Mouse (Mus musculus) MEL (cell line): Measurements from ENCODE around the gene Unc5b. TPM values are rescaled to one million over a fixed set of nuclear protein-coding genes. Genes with fewer than 3 reads are reported as not detected.

Experiments
- DNase-seq: peaks from one replicate; pipeline ENCODE4 v3.0.0; 2011; ENCODE audit warnings: low read depth, low spot score
- H3K27ac ChIP-seq: 2 replicates; pipeline ENCODE4 v1.5.1; 2012; ENCODE audit warnings: low read depth, mild to moderate bottlenecking, control low read depth, low read length, moderate library complexity; ENCODE audit not compliant: control insufficient read depth
- H3K27me3 ChIP-seq, 2 experiments: fragments of 150-350 bp in 1 of 2; sonication (generic) in 1 of 2; 2 replicates each; pipeline ENCODE4 v1.6.1; 2012; ENCODE audit warnings: low read length in 2 of 2, mild to moderate bottlenecking in 2 of 2, improper control_type of control experiment in 1 of 2, moderate library complexity in 1 of 2; ENCODE audit not compliant: insufficient read depth in 2 of 2, control insufficient read depth in 1 of 2
- H3K36me3 ChIP-seq, 2 experiments: 2 replicates each; pipeline ENCODE4 v1.6.1; 2012 to 2014; ENCODE audit warnings: low read length in 2 of 2, improper control_type of control experiment in 1 of 2, inconsistent platforms in 1 of 2, mild to moderate bottlenecking in 1 of 2; ENCODE audit not compliant: insufficient read depth in 2 of 2, control insufficient read depth in 1 of 2
- H3K4me1 ChIP-seq, 2 experiments: fragments of 150-350 bp in 1 of 2; sonication (generic) in 1 of 2; 2 replicates each; pipeline ENCODE4 v1.6.1; 2012; ENCODE audit warnings: low read length in 2 of 2, improper control_type of control experiment in 1 of 2, mild to moderate bottlenecking in 1 of 2; ENCODE audit not compliant: insufficient read depth in 2 of 2, control insufficient read depth in 1 of 2
- H3K4me3 ChIP-seq, 2 experiments: fragments of 150-350 bp in 1 of 2; sonication (generic) in 1 of 2; 2 replicates each; pipeline ENCODE4 v1.5.1; 2012; ENCODE audit warnings: low read depth in 2 of 2, low read length in 2 of 2, mild to moderate bottlenecking in 2 of 2, moderate library complexity in 2 of 2, control low read depth in 1 of 2, improper control_type of control experiment in 1 of 2; ENCODE audit not compliant: control insufficient read depth in 1 of 2, insufficient read depth in 1 of 2
- H3K79me2 ChIP-seq: 2 replicates; pipeline ENCODE4 v1.6.1; 2012; ENCODE audit warnings: mild to moderate bottlenecking, low read length, moderate library complexity; ENCODE audit not compliant: control insufficient read depth, poor library complexity, insufficient read depth
- H3K9ac ChIP-seq: 2 replicates; pipeline ENCODE4 v1.6.1; 2012; ENCODE audit warnings: low read depth, mild to moderate bottlenecking, control low read depth, low read length, moderate library complexity; ENCODE audit not compliant: control insufficient read depth, poor library complexity, severe bottlenecking
- H3K9me3 ChIP-seq: fragments of 150-350 bp; sonication (generic); replicated peaks from 2 replicates; pipeline ENCODE4 v1.6.1; 2012; ENCODE audit warnings: mild to moderate bottlenecking, low read length, improper control_type of control experiment, moderate library complexity; ENCODE audit not compliant: insufficient read depth
- CHD1 ChIP-seq: IDR thresholded peaks from 2 replicates; pipeline ENCODE4 v1.6.1; 2012; ENCODE audit warnings: low read depth, mild to moderate bottlenecking, inconsistent platforms, low read length, improper control_type of control experiment
- CHD2 ChIP-seq: IDR thresholded peaks from 2 replicates; pipeline ENCODE4 v1.6.1; 2011; ENCODE audit warnings: low read length, improper control_type of control experiment
- CTCF ChIP-seq, 3 experiments: IDR thresholded peaks in 2 of 3; conservative IDR thresholded peaks in 1 of 3; 2 replicates each; pipeline ENCODE4 v1.5.1; 2011 to 2012; ENCODE audit warnings: low read length in 3 of 3, low read depth in 2 of 3, mild to moderate bottlenecking in 2 of 3, improper control_type of control experiment in 1 of 3, inconsistent platforms in 1 of 3, mixed read lengths in 1 of 3, moderate library complexity in 1 of 3; ENCODE audit not compliant: control insufficient read depth in 1 of 3, insufficient read depth in 1 of 3, poor library complexity in 1 of 3, severe bottlenecking in 1 of 3
- ELF1 ChIP-seq: IDR thresholded peaks from 2 replicates; pipeline ENCODE4 v1.6.1; 2014; ENCODE audit warnings: low read depth, mild to moderate bottlenecking, inconsistent platforms, low read length, improper control_type of control experiment, moderate library complexity
- GATA1 ChIP-seq: IDR thresholded peaks from 2 replicates; pipeline ENCODE4 v1.6.1; 2011; ENCODE audit warnings: low read depth, low read length, improper control_type of control experiment
- KAT2A ChIP-seq: conservative IDR thresholded peaks from 2 replicates; pipeline ENCODE4 v1.6.1; 2012; ENCODE audit warnings: low read depth, low read length, improper control_type of control experiment, inconsistent platforms
- MAFK ChIP-seq: IDR thresholded peaks from 2 replicates; pipeline ENCODE4 v1.6.1; 2011; ENCODE audit warnings: low read depth, mild to moderate bottlenecking, low read length, improper control_type of control experiment, borderline replicate concordance
- MAX ChIP-seq: IDR thresholded peaks from 2 replicates; pipeline ENCODE4 v1.6.1; 2011; ENCODE audit warnings: low read length, improper control_type of control experiment
- MAZ ChIP-seq: IDR thresholded peaks from 2 replicates; pipeline ENCODE4 v1.6.1; 2012; ENCODE audit warnings: low read depth, mild to moderate bottlenecking, inconsistent platforms, low read length, improper control_type of control experiment
- MEF2A ChIP-seq: IDR thresholded peaks from 2 replicates; pipeline ENCODE4 v1.6.1; 2014; ENCODE audit warnings: low read depth, mild to moderate bottlenecking, inconsistent platforms, low read length, improper control_type of control experiment; ENCODE audit not compliant: poor library complexity, insufficient replicate concordance, severe bottlenecking; ENCODE audit errors: extremely low read depth
- POLR2A ChIP-seq, 2 experiments: IDR thresholded peaks; 2 replicates each; pipeline ENCODE4 v1.6.1; 2011 to 2012; ENCODE audit warnings: low read length in 2 of 2, mild to moderate bottlenecking in 2 of 2, control low read depth in 1 of 2, improper control_type of control experiment in 1 of 2, low read depth in 1 of 2, moderate library complexity in 1 of 2; ENCODE audit not compliant: control insufficient read depth in 1 of 2, insufficient read depth in 1 of 2, poor library complexity in 1 of 2
- POLR2AphosphoS2 ChIP-seq: IDR thresholded peaks from 2 replicates; pipeline ENCODE4 v1.6.1; 2011; ENCODE audit warnings: low read length, improper control_type of control experiment
- RAD21 ChIP-seq: IDR thresholded peaks from 2 replicates; pipeline ENCODE4 v1.6.1; 2011; ENCODE audit warnings: mild to moderate bottlenecking, low read depth, low read length, improper control_type of control experiment
- SIN3A ChIP-seq: IDR thresholded peaks from 2 replicates; pipeline ENCODE4 v1.6.1; 2012; ENCODE audit warnings: low read length, improper control_type of control experiment, inconsistent platforms
- TBP ChIP-seq: IDR thresholded peaks from 2 replicates; pipeline ENCODE4 v1.8.0; 2011; ENCODE audit warnings: low read depth, low read length, improper control_type of control experiment
- ZC3H11A ChIP-seq: IDR thresholded peaks from 2 replicates; pipeline ENCODE4 v1.6.1; 2012; ENCODE audit warnings: low read depth, mild to moderate bottlenecking, inconsistent platforms, low read length, improper control_type of control experiment
- polyA plus RNA-seq, 2 experiments: library from polyadenylated mRNA; stranded (reverse) in 1 of 2; unstranded in 1 of 2; fragments of >175 nt in 1 of 2; fragments of >200 nt in 1 of 2; gene quantifications; 2 replicates each; pipeline versions ENCODE4 v1.2.1 to v1.2.4; 2012; ENCODE audit warnings: low replicate concordance in 2 of 2, low read depth in 1 of 2; ENCODE audit not compliant: insufficient read length in 2 of 2, insufficient read depth in 1 of 2, missing spikeins in 1 of 2
- total RNA-seq: library from RNA; depleted of rRNA; stranded (reverse); fragments of 300-350 nt; gene quantifications from 2 replicates; pipeline ENCODE4 v1.2.3, GENCODE M21; 2012

Gene Unc5b
- total and polyA plus RNA-seq, 3 experiments: not detected

DNA sequence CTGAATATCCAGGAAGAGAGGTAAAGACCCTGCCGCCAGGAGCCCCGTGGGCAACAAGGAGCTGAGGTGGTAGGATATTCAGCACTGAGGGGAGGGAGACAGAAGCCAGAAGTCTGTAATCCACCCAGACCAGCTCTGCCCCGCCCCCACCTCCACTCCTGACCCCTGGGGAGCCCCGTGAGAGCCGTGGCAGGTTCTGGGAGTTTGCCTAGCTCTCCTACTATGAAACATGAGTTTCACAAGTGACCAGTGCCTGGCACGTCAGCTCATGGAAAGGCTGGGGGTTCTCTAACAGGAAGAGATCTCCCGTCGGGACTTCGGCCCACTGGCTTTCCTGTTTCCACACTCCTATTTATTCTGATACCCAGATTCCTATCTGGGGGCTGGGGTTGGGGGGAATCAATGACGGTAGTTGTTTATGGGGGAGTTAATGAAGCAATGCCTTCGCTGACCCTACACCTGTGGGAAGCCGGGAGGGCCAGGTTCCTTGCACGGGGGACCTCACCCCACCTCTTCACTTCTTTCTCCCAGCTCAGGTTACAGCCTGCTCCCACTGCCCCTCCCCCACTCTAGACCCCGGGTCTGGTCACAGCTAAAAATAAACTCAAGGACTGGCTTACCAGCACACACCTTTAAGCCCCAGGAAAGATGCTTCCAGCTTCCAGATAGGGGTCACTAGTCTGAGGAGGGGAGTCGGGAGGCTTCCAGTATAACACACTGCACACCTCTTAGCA is 19.4 kb downstream of the Unc5b start:
- H3K4me1 ChIP-seq: no peaks in the 10 kb centered on the region
- no peak overlapping the region for H3K27ac ChIP-seq
- H3K27me3 ChIP-seq: no peaks in the 10 kb centered on the region; a peak in 1 of 4 replicates
- H3K36me3 ChIP-seq: no peaks in the 10 kb centered on the region
- H3K9me3 ChIP-seq: no peaks in the 10 kb centered on the region
- no peaks in the 10 kb centered on the region for H3K79me2 ChIP-seq
- H3K4me3 ChIP-seq: no peak overlapping the region
- TF ChIP-seq CTCF (IDR thresholded peaks at IDR 0.05 in 2 of 3, conservative IDR thresholded peaks at IDR 0.05 in 1 of 3; ENCODE audit: control insufficient read depth in 1 of 3, insufficient read depth in 1 of 3, low read depth in 2 of 3, low read length in 3 of 3, poor library complexity in 1 of 3, severe bottlenecking in 1 of 3) (no peak), POLR2AphosphoS2 (no peak), GATA1 (no peak), POLR2A (IDR thresholded peaks at IDR 0.05; ENCODE audit: control insufficient read depth in 1 of 2, insufficient read depth in 1 of 2, low read depth in 1 of 2, low read length in 2 of 2, poor library complexity in 1 of 2) (no peak), MAFK (no peak), MEF2A (no peak), KAT2A (no peak), MAZ (no peak), MAX (no peak), SIN3A (no peak), ELF1 (no peak), CHD1 (no peak)
- no peak overlapping the region for H3K9ac ChIP-seq
- DNase-seq: no peak

DNA sequence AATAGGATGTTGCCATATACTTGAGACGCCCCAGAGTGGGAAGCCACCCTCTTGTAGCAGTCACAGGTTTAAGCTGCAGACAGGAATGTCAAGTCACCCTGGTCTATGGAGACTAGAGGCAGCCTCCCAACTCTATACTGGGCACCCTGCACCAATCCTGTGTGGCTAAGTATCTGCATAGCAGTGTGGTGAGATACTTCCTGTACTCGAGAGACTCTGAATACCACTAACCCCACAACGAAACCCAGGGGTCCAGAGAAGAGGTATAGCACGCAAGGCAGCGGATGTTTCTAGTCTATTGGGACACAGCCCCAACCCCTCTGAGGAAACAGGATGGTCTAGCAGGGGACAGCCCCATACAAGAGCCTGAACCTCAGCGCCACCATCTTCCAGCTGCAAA is 22.9 kb downstream of the Unc5b start:
- H3K27me3 ChIP-seq: no peaks in the 10 kb centered on the region; a peak in 1 of 4 replicates
- no peak for TF ChIP-seq RAD21
- TF ChIP-seq MAX: no peak
- TF ChIP-seq ZC3H11A: no peak
- TF ChIP-seq TBP: no peak
- no peak for TF ChIP-seq CHD2
- TF ChIP-seq, all 39 proteins: peak for 0
- no peak overlapping the region for H3K27ac ChIP-seq
- no peaks in the 10 kb centered on the region for H3K4me1 ChIP-seq
- H3K9me3 ChIP-seq: no peaks in the 10 kb centered on the region
- no peaks in the 10 kb centered on the region for H3K79me2 ChIP-seq
- H3K36me3 ChIP-seq: no peaks in the 10 kb centered on the region
- H3K4me3 ChIP-seq: no peak overlapping the region
- no peak for DNase-seq
- H3K9ac ChIP-seq: no peak overlapping the region
